Mouse (Mus musculus): ENCODE results near the gene Cntn1.

Cntn1 gene

GRCm38 (mm10) chr15:92050996-92051352 lies at the start of gene Cntn1:
TSS of gene Cntn1 (plus strand) at chr15:92051165.
- DNase-seq (ENCODE audit: inconsistent age in 2 of 2, low spot score in 1 of 2) = peak; percentile 29 to 72

GRCm38 (mm10) chr15:92001431-92001830 lies 49.5 kb upstream of the Cntn1 start:
- no peak for DNase-seq (ENCODE audit: inconsistent age in 2 of 2, low spot score in 1 of 2)

GRCm38 (mm10) chr15:92012165-92013083 lies 38.5 kb upstream of the Cntn1 start:
- no peak for DNase-seq (ENCODE audit: inconsistent age in 2 of 2, low spot score in 1 of 2)

DNA sequence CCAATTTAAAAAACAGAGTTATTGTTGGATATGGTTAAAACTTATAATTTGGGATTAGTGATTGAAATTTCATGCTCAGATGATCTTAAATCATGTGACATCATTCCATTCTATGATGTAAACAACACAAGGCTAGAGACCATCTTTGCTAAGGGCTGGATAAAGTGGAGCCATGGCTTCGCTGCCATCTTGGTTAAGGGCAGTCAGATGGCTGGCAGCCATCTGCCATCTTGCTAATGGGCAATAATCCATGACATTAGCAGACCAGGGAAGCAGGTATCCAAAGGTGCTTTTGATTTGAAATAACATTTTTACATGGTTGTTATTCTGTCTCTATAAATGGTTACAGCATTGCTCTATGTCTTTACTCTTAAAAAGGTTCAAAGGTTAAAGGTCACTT lies 16.9 kb upstream of the Cntn1 start:
- no peak for DNase-seq (ENCODE audit: inconsistent age in 2 of 2, low spot score in 1 of 2)

- DNase-seq (ENCODE audit: inconsistent age in 2 of 2, low spot score in 1 of 2) = no peak
Measured at GRCm38 (mm10) chr15:92042538-92042937, 8.4 kb upstream of the Cntn1 start.

DNA sequence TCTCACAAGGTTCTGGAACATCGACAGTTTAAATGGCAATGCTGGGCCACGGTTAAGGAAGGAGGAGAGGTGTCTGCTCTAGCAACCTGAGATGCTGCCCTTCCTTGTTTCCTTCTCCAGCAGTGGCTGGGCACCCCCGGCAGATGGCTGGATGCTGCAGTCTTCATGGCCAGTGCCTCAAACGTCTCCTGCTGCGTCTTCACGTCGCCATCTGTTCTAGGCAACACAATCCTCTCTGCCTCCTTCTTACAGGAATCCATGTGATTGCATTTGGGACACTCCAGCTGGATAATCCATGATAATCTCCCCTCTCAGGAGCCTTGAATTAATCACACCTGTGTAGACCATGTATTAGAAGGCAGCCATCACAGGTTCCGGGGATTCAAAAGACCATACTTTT lies 4.9 kb upstream of the Cntn1 start:
- DNase-seq (ENCODE audit: inconsistent age in 2 of 2, low spot score in 1 of 2) = no peak

GRCm38 (mm10) chr15:92048031-92048430 lies 2.9 kb upstream of the Cntn1 start:
- DNase-seq (ENCODE audit: inconsistent age in 2 of 2, low spot score in 1 of 2) = no peak

DNA sequence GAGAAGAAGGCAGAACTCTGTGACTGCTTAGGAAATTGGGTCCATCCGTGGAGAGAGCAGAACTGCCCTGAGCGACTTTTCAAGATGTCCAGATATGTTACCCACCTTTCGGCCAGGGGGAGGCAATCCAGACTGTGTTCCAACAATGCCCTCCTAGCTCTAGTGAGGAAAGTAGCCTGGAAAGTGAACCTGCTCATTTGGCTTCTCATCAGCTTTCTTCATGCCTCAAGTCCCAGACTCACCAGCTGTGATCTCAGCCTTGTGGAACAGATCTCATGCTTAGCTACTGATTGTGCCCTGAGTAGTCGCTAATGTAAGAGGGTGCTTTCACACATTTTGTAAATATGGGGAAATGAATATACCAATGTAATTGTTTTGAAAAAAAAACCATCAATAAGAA lies 2.4 kb upstream of the Cntn1 start:
- DNase-seq (ENCODE audit: inconsistent age in 2 of 2, low spot score in 1 of 2) = no peak

DNA sequence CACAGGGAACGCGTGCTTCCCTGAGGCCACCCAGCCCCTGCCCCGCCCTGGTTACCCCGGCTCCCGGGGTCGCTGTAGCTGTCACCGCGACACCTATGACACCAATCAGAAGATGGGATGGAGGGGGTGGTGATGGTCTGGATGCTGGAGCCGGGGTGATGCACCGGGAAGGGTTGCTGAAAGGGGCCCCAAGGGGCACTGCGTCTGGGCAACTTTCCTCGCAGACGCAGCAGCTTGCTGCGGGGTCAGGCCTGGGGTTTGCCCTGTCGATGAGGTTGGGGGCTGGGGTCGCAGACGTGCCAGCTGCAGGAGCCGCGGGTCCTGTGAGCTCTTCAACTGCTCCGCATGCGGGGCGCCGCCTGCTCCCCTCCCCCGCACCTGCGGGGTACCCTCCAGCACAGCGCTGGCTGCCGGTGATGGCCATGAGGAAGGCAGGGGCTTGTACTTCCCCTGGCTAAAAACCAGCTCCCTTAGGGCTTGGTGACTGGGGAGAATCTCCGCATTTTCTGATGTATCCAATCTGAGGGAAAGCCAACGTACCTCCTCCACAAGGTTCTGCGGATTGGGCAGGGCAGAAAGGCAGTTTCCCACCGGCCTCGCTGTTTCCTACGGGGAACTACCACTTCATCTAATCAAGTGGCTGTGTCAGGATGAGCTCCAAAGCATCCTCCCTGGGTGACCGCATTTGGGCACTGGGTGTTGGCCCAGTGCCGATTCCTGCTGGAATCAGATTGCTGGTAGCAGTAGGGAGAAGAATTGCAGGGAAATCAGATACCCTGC lies 578 bp downstream of the Cntn1 start:
- DNase-seq (ENCODE audit: inconsistent age in 2 of 2, low spot score in 1 of 2) = peak; percentile 10 to 31

DNA sequence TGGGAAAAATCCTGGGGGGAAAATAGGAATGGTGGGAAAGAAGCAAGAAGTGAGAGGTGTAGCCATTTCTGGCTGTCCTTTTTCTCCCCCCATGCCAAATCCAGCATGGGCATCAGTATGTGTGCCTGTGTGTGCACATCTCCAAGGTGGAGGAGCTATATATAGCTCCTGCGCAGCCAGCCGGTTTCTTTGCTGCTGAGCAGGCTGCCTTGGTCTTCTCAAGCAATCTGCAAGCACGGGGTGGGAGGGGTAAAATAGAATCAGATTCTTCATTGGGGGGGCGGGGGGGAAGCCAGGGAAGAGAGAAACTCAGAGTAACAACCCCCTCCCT lies 1.1 kb downstream of the Cntn1 start:
- no peak for DNase-seq (ENCODE audit: inconsistent age in 2 of 2, low spot score in 1 of 2)

DNA sequence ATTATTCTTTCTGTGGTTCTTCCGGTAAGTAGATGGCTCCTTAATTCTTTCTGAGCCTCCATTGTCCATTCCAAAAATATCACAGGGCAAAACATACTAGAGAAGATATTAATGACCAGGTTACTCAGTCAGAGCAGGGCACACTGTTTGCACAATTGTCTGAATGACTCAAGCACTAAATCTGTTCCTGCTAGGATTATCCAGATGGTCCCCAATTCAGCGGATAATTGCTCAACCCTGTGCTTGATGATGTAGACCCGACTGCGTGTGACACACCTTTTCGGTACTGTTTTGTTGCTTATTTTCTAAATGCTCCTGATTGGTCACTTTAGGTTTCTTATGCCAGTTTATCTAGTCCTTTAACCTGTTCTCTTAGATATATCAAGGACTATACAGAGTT lies 6.6 kb downstream of the Cntn1 start:
- no peak for DNase-seq (ENCODE audit: inconsistent age in 2 of 2, low spot score in 1 of 2)

DNA sequence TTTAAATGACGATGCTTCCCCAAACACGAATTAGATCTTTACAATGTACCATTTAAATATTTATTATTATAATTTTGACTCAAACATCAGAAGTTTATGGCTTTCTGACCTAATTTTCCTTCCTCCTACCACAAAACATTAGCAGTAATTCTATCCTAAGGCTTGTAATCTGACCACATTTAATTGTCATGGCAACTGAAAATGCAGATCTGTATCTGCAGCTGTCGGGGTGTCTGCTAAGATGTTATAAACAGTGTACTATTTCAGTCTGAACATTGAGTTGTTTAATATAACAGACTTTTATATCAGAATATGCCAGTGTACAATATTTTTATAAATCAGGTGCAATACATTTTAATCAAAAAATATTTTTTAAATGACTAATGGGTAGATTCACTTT lies 10.0 kb downstream of the Cntn1 start:
- DNase-seq (ENCODE audit: inconsistent age in 2 of 2, low spot score in 1 of 2) = no peak

DNA sequence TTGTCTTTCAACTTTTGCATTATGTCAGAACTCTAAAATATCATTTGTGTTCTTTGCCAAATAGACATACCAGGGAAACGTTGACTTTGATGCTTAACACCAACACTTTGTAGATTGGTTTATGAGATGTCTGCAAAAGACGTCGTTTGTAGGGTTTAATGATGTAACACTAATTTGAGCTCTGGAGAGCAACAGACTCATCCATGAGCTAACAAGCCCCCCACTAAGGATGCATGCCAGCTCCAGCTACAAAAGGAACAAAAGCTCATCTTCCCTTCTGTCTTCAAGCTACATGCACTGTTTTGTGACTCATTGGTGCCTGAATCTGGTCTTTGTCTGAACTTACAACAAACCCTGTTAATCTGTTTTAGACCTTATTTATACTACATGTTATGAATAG lies 28.5 kb downstream of the Cntn1 start:
- no peak for DNase-seq (ENCODE audit: inconsistent age in 2 of 2, low spot score in 1 of 2)

GRCm38 (mm10) chr15:92085876-92086275 lies 34.9 kb downstream of the Cntn1 start:
- DNase-seq (ENCODE audit: inconsistent age in 2 of 2, low spot score in 1 of 2) = no peak

- DNase-seq (ENCODE audit: inconsistent age in 2 of 2, low spot score in 1 of 2) = no peak
Measured at GRCm38 (mm10) chr15:92087691-92088286, 36.8 kb downstream of the Cntn1 start.

DNA sequence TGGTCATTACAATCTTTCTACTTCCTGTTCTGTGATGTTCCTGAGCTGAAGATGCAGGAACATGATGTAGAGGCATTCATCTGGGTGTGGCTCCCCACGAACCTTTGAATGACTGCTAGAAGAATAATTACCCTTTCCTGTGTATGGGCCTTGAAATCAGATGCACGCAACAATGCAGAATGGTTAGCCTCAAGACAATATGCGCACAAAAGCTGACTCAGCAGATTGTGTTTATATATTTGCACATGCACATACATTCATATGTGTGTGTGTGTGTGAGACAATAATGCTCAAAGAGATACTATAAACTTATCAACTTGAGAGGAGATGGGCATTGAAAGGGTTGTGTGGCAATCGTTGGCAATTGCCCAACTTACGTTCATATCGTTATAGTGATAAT lies 39.8 kb downstream of the Cntn1 start:
- no peak for DNase-seq (ENCODE audit: inconsistent age in 2 of 2, low spot score in 1 of 2)

- DNase-seq (ENCODE audit: inconsistent age in 2 of 2, low spot score in 1 of 2) = no peak
Measured at GRCm38 (mm10) chr15:92092041-92092440, 41.1 kb downstream of the Cntn1 start.

DNA sequence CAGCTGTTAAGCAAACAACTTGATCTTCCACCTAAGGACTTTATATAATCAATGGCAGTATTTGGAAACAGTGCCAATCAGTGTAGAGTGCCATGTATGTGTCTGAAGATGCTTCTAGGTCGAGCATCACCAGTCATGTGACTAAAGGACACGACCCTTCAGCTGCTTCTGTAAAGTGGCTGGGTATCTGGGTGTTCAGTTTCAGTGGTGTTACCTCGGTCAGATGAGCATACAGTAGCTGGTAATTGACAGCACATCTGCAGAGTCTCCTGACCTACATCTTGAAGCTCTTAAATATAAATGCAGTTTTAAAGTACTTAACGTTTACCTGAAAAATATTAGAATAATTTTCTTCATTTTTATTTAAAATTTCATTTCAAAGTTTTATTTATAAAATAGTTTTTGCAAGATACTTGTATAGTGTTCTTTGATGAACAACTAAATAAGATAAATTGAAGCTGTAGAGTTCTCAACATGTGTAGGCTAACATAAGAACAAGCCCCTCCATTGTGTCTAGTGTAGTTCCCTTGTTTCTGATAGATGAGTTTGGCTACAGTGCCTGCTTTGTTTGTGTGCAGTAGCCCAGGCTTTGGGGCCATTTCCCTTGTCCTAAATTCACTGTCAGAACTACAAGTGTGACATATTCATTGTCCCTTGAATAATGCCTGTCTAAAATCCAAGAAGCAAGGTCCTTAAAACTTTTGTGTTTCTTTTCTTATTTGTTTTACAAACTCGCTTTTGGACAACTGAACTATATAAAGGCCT lies 48.6 kb downstream of the Cntn1 start:
- DNase-seq (ENCODE audit: inconsistent age in 2 of 2, low spot score in 1 of 2) = no peak

- no peak for DNase-seq (ENCODE audit: inconsistent age in 2 of 2, low spot score in 1 of 2)
Measured at GRCm38 (mm10) chr15:92101956-92102355, 51.0 kb downstream of the Cntn1 start.

DNA sequence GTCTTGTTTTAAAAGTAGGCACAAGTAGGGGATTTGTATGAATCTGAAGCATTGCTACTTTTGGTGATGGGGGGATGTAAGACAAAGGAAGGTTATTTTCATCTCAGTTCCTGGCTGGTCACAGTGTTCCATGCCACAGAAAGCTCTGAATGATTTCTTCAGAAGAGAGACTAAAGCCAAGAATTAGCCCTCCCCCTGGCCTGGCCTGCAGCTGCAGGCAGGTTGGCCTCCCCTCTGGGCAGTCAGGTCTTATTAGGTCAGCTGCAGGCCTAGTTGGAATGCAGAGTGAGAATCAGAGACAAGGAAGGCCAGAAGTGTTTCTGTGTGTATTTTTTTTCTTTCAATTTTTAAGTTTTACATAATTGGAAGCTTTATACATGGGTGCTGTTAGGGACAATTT lies 61.5 kb downstream of the Cntn1 start:
- DNase-seq (ENCODE audit: inconsistent age in 2 of 2, low spot score in 1 of 2) = peak in 1 of 2 experiments; percentile 37

DNA sequence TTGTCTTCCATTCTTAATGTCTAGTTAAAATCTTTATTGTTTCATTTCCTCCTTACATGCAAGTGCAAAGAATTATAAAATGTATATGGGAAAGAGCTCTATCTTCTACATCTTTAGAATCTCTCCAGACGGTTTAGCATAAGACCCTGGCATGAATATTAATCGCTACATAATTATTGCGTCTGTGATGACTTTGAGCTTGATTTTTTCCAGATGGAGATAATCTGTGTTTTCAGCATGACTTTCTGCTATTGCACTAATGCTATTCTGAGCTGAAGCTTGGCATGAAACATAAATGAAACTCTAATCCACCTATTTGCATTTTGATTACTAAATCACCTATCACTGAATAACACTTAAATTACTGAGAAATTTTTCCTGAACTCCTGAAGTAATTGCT lies 82.0 kb downstream of the Cntn1 start:
- no peak for DNase-seq (ENCODE audit: inconsistent age in 2 of 2, low spot score in 1 of 2)
